Mouse (Mus musculus) frontal cortex, adult 2 months (tissue): Measurements from ENCODE around the gene Slc7a8. TPM values are rescaled to one million over a fixed set of nuclear protein-coding genes. Genes with fewer than 3 reads are reported as not detected.
A peak's percentile ranks its signal among the peaks of the same experiment; 100 is the strongest.
"Not testable (repeated sequence)": the region's sequence is repeated elsewhere in the genome, so short reads cannot be mapped to it uniquely, and the experiment has no call there.

ENCODE experiments used
- DNase-seq, 2 experiments: peaks; one replicate each; pipeline ENCODE4 v3.0.0; 2022; ENCODE audit warnings: low spot score in 1 of 2; ENCODE audit errors: extremely low spot score in 1 of 2
- polyA plus RNA-seq: library from polyadenylated mRNA; depleted of rRNA; stranded (reverse); fragments of >200 nt; gene quantifications from 2 replicates; pipeline ENCODE4 v1.2.3, GENCODE M21; 2012

Slc7a8 gene
- polyA plus RNA-seq, 1 experiment: 43.0 TPM

DNA sequence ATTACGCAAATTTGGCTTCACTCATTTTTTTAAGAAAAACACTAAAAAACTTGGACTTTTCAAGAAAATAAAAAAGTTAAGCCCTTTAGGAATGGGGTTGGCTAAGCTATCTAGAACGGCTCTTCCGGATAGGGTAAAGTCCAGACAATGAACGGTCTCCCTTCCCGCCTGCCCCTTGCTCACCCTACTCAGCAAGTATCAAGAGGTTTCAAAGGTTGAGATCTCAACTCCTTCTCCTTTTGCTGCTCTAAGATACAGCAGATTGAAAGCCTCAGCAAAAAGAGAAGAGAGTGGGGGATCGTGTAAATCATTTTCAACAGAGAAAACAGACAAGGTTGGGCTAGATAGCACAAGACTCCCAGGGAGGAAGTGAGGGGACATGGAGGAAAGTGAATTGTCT, 1.2 kb upstream of the Slc7a8 start:
- DNase-seq: no peak

DNA sequence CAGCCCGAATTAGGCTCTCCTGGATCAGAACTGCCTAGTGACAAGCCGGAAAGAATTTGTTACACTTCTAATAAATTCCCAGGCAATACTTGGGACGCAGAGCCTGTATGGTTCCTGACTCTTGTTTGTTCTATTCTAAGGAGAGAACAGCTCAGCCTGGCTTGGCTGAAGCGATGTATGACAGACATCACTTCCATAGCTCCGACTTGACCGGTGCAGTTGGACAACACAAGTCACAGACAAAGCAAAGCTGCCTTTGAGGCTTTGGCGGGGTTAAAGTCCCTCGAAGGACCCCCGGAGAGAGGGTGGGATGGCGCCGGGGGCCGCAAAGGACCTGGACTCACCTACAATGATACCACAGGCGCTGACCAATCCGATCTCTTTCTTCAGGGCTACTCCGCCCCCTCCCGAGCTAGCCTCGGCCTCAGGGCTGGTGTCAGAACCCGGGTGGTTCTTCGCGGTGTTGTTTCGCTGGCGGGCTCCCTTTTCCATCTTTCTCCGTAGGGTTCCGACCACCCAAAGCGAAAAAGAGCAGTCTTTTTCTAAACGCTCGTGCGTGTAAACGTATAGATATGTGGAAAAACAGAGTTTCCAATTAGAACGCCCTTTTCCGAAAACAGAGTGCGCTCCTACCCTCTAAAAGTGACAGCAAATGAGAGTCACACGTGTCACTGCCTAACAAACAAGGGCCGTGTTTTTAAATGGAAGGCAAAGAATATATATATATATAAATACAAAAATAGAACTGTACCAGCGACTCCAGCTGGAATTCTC, 723 bp downstream of the Slc7a8 start:
- peak in 1 of 2 experiments; percentile 68 for DNase-seq

- DNase-seq: no peak
These were observed 1.7 kb downstream of the Slc7a8 start for GRCm38 (mm10) chr14:54780084-54780483.

GRCm38 (mm10) chr14:54777893-54778292, 3.9 kb downstream of the Slc7a8 start:
- DNase-seq: no peak

DNA sequence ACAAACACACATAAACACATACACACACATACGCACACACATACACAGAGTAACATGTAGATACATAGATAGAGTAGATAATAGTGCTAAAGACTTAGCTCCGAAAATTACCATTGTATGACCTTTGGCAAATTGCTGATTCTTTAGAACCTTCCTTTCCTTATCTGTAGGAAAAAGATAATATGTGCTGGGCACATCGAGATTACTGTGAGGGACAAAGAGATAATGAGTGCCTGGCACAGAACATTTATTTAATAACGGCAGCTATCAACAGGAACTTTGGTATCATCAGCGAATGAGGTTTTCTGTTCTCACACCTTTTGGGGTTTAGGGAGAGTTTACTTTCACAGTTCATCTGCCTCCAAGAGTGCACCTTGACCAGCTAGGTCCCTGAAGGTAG, 5.0 kb downstream of the Slc7a8 start:
- DNase-seq: no peak

GRCm38 (mm10) chr14:54775534-54776041, 6.2 kb downstream of the Slc7a8 start:
- no peak for DNase-seq

DNA sequence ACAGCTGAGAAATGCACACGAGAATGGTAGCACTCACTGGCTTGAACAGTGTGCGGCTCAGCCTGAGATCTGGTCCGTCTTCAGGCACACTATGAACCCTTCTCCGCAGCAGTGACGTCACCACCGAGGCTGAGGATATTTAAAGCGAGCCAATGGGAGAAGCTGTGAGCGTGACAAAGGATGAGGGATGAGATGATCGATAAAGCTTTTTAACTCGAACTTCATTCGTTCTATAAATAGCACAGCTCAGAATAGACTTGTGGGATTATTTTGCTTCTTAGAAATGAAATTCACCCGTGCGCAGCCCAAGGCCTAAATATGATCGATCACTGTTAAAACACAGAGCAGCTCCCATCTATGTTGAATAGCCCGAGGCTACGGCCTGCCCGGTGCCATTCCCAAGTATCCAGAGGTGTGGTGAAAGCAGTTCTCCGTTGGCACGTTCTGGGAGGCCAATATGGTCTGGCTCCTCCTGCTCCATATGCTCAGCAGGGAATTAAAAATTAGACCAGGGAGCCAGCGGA, 9.4 kb downstream of the Slc7a8 start:
- DNase-seq: peak; percentile 72 to 84

DNA sequence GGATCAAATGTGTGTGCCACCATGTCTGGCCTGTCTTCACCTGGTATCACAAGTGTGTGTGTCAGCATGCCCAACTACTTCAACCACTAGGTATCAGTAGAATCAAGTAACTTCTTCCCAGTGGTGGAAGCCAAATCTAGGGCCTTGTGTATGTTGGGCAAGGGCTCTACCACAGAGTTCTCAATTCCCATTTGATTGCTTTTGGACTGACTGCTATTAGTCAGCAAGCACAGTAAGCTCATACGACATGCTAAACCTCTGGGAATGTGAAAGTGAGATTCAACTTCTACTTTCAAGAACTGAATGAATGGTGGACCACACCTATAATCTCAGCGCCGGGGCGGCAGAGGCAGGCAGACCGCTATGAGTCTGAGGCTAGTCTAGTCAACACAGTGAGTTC, 11.4 kb downstream of the Slc7a8 start:
- DNase-seq: no peak

- DNase-seq: no peak
These were observed 12.7 kb downstream of the Slc7a8 start for GRCm38 (mm10) chr14:54769068-54769425.

- no peak for DNase-seq
These were observed 13.3 kb downstream of the Slc7a8 start for GRCm38 (mm10) chr14:54768314-54769067.

DNA sequence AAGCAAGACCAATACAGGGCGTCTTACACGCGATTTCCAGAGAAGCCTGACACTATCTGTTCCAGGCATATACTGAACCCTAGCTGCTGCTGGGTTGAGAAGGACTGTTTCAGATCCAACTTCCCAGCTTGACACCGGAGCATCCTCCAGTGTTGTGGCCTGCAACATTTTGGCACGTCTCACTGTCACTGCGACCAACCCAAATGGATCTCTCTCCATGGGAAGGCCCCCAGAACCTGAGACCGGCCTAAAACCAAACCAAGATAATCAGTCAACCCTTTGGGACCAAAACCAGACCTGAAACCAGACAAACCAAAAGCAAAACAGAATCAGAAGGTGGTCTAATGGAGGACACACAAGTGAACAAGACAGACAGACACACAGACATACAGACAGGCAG, 14.8 kb downstream of the Slc7a8 start:
- DNase-seq: not testable (repeated sequence)

DNA sequence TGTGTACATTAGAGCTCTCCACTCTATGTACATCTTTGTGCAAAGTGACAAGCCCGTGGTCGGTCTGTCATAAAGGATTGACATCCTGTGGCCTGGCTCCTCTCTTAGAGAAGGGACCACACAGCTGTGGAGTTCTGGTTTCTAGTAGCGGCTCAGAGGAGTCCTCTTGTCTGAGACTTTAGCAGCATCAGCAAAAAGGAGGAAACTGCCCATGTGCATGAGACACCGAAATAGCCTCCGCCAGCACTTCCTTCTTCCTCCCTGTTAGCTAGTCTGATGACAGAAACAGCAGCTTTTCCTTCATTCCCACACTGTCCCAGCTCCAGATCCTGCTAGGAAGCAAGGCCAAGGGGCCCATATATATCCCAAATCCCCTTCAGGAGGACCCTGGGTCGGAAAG, 25.4 kb downstream of the Slc7a8 start:
- peak in 1 of 2 experiments; percentile 51 for DNase-seq

DNA sequence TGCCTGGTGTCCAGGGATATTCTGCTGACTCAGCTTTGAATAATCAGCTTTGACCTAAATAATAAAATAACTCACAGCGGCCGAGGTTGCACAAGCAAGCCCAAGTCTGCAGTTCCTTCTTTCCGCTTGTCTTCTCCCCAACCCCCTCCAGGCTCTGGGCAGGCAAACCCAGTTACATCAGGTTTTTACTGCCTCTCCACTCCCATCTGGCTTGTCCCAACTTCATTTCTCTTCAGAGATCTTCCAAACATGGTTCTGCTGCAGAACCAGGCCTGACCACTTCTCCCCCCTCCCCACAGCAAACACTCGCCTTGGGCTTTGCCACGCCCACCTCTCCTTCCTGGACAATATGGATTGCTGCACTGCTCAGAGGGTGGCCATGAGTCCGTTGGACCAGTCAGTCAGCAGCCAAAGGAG, 27.1 kb downstream of the Slc7a8 start:
- no peak for DNase-seq

- no peak for DNase-seq
These were observed 27.7 kb downstream of the Slc7a8 start for GRCm38 (mm10) chr14:54753986-54754601.

DNA sequence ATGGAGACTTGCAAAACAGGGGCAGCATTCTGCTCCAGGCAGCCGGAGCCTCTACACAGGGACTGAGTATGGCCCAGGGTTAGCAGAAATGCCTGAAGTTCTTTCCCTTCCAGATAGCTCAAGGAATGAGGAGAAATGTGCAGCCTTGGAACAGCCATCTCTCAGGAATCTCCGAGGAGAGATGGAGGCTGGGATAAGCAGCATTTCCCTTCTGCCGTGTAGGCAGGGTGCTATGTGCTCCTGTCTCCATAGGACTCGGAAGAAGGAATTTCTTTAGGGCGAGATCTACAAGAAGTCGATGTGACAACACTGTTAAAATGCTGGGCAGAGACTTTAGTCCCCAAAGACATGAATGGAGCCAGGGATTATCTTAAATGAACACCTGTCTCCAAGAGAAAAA, 28.8 kb downstream of the Slc7a8 start:
- DNase-seq: no peak

GRCm38 (mm10) chr14:54751768-54752167, 30.0 kb downstream of the Slc7a8 start:
- no peak for DNase-seq

DNA sequence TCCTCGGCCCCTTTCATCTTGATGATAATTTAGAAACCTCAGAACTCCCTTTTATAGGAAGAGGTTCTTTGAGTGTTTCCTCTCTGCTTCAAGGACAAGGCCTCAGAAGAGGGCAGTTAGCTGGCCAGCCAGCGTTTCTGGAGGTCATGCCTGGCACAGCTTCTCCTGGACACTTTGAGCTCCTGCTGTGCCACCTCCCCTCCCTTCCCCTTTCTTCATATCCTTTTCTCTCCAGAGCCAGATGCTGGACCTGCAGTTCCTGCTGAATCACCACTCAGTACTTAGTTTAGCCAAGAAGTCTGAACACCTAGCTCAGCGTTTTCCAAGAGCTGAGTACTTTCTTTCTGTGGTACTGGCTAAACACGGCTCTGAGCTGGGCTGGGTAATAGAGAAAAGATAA, 32.5 kb downstream of the Slc7a8 start:
- DNase-seq: no peak

DNA sequence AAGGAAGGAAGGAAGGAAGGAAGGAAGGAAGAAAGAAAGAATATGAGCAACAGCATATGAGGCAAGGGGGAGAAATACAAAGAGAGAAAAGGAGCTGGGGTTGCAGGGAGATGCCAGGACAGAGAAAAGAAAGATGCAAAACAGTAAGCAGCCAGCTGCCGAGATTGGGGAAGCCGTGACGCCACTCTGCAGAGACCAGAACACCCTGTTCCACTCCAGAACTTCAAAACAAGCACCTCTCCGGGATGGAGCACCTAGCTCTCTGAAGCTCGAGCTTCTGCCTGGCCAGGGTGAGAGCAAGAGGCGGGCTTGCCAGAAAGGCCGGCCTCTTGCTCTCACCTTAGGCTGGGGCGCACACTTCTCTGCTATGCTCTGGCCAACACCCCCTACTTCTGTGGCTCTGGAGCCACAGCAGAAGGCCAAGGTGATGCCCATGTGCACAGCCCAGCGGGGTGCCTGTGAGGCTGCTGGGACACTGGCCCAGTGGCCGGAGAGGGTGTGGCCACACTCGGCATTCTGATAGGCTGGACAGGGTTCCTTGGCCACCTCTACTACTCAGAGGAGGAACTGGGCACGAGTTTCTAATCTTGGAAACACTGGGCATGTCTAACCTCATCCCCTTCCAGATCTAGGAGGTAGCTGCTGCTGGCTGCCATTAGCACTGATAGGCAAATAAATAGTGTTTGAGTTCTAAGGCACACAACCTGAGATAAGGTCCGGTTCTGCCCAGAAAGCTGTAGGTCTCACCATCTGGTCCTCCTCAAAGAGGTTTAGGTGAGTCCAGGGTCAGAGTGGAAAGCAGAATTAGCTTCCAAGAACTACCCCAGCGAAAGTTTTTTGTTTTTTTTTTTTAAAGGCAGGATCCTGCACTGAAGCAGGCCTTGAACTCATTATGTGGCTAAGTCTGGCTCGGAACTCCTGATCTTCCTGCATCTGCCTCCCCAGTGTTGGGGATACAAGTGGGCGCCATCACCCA, 33.5 kb downstream of the Slc7a8 start:
- DNase-seq: no peak

GRCm38 (mm10) chr14:54746038-54746437, 35.7 kb downstream of the Slc7a8 start:
- no peak for DNase-seq

- DNase-seq: no peak
These were observed 37.3 kb downstream of the Slc7a8 start for GRCm38 (mm10) chr14:54744473-54744872.
